Mouse (Mus musculus): ENCODE data around the gene Suds3. TPM values are rescaled to one million over a fixed set of nuclear protein-coding genes. Genes with fewer than 3 reads are reported as not detected.

The Suds3 gene
- total RNA-seq, 2 experiments from 2014 or later = 70.7 to 72.4 TPM

DNA sequence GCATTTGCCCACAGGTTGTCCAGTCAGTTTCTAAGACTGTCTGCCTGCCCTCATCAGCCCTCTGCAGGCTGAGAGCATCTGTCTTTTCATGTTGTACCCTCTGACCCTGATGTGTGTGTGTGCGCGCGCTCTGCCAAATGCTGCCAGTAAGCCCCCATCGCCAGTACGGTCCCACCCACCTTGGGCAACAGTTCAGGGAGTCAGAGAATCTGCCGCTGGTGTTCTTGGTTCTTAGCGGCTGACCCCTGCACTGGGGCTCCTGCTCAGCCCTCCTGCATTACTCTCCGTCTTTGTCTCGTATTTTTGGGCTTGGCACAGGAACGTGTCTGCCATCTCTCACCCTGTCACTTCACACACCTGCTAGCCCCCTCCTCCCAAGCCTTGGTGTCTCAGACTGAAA, 21.1 kb upstream of the Suds3 start:
- no peak for DNase-seq
- intact Hi-C loops (cut with DNase I) = no loop called here

DNA sequence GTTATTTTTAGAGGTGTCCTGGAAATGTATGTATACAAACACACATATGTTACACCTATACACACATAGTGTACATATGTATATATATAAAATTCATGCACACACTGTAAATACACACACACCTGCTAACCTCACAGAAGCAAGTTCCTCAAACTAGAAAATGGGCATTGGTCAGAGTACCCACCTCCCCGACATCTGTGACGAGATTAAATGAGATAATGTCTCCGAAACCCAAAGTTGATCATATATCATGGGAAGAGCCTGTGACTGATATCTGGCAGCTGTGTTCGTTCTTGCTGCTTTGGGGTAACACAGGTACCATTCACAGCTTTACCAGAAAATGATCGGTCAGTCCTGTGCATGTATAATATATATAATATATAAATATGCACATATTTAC, 20.7 kb upstream of the Suds3 start:
- DNase-seq = no peak
- intact Hi-C loops (cut with DNase I) = no loop called here

DNA sequence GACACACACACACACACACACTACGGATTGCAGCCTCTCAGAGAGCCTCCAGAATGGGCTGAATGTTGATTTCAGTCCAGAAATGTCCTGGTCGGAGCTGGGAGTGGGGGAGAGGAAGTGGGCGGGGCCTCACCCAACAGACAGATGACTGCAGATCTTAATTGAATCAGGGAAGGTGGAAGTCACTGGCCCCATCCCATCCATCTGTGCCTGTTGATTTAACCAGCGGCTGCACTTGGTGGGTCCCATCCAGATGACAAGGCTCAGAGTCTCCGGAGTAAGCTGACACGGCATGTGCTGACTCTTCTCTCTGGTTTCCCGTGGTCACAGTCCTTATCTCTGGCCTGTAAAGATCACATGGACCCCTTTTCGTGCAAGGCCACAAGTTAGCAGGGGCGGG, 20.0 kb upstream of the Suds3 start:
- DNase-seq = no peak
- intact Hi-C loops (cut with DNase I) = no loop called here

DNA sequence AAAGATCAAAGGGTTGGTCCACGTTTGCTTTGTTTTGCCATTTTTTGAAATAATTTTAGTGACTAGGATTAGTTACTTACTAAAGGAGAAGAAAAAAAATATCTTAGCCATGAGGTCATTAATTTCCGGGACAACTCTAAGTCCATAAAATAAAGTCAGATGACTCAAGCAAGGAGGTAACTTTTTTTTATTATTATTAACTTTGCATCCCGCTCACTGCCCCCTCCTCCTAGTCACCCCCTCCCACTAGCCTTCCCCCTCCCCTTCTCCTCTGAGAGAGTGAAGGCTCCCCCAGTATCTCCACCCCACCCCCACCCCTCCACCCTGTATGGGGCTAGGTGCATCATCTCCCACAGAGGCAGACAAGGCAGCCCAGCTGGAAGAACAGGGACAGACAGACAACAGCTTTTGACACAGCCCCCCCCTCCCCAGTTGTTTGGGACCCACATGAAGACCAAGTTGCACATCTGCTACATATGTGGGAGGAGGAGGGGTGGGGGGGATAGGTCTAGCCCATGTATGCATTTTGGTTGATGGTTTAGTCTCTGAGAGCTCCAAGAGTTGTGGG, 19.1 kb upstream of the Suds3 start:
- no peak for DNase-seq
- intact Hi-C loops (cut with DNase I) = no loop called here

DNA sequence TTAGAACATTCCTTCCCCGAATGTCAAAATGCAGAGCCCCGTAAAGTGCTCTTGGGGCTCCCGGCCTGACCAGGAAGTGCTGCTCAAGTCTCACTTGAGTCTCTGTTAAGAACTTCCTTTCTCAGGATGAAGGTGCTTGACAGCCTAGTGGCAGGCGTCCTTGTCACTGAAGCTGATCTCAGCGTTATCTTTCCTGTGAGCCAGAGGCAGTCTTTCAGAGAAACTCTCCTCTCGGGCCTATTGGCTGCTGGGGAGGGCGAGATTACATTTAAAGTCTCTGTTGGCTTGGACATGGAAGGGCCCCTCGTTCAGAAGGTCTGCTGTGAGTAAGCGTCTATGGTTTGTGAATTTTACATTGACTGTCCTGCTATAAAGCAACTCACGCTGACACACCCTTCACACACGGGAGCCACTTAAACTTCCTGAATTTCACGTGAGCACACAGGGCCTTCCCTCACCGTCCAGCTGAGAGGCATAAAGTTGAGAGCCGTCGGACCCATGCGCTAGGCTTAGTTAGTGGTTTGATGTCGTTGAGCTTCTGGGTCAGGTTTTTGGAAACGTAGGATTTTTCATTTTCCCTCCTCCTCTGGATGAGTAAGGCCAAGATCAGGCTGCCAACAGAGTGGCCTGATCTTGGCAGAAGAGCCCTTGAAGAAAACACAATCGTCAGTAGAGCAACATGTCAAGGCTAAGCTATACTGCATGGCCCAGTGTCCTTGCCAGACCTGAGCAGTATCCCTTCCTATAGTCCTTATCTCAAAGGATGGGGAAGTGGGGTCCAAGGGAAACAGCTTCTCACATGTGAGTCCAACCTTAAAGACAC, 18.4 kb upstream of the Suds3 start:
- intact Hi-C loops (cut with DNase I) = no loop called here
- no peak for DNase-seq

DNA sequence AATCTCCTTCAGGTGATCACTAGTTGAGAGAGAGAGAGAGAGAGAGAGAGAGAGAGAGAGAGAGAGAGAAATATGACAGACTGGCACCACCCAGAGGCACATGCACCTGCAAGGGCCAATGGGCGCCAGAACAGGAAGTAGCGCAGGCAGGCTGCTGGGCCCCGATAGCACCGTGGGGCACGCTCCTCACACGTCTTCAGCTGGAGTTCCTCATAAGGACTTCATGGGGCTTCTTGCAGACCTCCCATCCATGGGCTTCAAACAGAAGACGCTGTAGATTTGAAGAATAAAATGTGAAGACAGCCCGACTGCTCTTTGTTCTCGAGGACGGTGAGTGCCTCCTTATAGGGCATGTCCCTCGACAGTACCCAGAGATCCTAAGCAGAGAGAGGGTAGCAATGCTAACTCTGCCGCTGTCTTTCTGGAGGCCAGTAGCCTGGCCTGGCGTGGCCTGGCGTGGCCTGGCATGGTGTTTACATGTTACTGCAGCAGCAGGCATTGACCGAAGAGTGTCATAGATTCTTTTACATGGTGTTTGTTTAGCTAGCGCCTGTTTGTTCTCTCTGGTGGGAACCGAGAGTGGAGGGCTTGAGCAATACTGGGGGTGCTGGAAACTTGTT, 17.6 kb upstream of the Suds3 start:
- intact Hi-C loops (cut with DNase I) = no loop called here
- no peak for DNase-seq

DNA sequence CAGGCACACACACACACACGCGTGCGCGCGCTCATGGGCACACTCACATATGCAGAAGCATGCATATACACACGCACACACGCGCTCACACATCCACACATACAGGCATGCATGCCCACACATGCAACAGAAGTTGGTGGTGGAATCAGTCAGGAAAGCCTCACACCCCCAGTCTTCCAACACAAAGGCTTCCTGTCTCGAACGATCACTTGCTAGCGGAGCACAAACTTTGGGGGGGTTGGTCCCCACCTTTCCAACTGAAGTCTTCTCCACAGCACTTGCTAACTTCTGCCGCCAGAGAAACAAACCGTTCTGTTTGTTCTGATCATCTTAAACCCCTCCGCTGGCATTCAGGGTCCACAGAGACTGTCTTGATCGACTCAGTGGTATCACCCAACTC, 14.8 kb upstream of the Suds3 start:
- intact Hi-C loops (cut with DNase I) = no loop called here

DNA sequence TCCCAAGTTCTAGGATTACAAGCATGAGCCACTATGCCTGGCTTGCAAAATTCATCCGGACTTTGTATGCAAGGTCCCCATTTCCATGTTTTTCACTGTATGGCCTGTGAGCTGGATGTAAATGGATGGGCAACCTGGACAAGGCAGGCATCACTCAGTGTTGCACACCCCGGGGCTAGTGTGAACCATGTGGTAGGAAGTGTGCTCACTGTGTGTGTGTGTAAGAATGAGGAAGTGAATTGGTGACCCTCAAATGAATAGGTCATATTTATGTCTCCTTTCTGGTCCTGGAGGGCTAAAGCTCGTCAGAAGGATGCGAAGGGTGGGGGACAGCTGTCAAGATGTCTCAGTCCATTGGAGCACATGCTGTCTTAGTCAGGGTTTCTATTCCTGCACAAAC, 11.1 kb upstream of the Suds3 start:
- DNase-seq = no peak
- intact Hi-C loops (cut with DNase I) = no loop called here

More for the DNA sequence above, 14.8 kb upstream of the Suds3 start:
- DNase-seq = no peak

DNA sequence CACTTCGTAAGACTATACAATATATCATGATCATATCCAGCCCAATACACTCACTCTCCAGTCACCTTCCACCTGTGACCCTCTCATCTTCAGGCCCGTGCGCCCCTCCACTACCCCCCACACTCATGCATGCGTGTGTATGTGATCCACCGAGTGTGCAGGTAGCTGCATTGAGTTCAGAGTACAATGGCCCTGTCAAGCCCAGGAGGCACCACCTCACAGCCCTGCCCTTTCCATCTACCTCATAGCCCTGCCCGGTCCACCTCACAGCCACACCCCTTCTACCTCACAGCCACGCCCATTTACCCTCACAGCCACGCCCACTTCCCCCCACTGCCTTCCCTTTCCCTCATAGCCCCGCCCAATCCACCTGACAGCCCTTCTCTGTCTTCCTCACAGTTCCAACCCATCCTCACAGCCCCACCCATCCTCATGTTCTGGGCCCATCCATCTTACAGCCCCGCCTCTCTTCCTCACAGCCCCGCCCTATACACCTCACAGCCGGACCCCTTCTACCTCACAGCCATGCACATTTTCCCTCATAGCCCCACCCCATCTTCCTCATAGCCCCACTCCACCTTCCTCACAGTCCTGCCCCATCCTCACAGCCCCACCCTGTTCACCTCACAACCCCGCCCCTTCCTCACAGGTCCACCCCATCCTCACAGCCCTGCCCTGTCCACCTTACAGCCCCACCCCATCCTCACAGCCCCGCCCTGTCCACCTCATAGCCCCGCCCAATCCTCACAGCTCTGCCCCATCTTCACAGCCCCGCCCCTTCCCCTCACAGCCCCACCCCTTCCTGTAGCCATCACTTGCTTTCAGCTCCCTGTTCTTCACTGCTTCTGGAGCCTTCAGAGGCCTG, 9.8 kb upstream of the Suds3 start:
- intact Hi-C loops (cut with DNase I) = no loop called here

DNA sequence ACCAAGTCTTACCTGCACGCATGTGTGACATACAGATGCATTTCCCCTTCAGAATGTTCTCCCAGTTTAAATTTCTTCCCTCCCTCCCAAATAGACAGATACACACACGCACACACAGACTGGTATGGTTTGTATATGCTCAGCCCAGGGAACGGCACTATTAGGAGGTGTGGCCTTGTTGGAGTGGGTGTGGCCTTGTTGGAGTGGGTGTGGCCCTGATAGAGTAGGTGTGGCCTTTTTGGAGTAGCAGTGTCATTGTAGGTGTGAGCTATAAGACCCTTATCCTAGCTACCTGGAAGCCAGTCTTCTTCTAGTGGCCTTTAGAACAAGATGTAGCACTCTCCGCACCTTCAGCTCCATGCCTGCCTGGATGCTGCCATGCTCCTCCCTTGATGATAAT, 7.9 kb upstream of the Suds3 start:
- no peak for DNase-seq
- intact Hi-C loops (cut with DNase I) = loop anchor here (5.0 kb wide), 1 partner anchor 373 kb away; no protein-coding TSS in a partner anchor

More for the DNA sequence above, 9.8 kb upstream of the Suds3 start:
- no peak for DNase-seq

DNA sequence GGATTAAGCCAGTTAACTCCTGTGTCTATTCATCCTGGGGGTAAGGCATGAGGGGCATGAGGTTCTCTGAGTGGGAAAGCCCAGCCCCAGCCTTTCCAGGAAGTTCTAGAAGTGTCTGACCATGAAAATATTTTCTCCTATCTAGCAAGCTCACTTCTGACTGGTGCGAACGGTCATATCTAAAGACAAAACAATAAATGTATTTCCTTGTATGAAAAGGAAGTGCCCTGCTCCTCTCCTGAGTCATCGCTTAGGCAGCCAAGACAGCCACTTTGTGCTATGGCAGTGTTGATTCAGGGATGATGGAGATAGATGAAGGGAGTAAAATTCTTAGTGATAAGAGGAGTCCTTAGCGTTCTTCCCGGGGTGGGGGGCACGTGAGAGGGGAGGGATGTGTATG, 7.2 kb upstream of the Suds3 start:
- no peak for DNase-seq
- intact Hi-C loops (cut with DNase I) = loop anchor here (5.0 kb wide), 1 partner anchor 374 kb away; no protein-coding TSS in a partner anchor

DNA sequence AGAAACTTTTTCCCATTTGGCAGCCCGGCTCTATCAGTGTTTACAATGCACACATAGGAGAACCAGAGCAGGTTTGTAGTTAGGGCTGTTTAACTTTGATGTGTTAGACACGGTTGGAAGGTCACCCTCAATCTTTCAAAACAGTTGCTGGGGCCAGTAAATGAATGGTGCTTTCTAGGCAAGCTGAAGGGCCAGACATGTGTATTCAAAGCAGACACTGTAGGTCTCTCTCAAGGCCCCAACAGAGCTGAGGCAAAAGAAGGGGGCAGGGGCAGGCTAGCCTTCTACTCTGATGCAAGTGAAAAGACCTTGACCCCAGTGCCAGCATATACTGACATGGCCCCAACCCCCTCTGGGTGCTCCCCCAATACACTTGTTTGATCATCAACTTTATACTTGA, 5.7 kb upstream of the Suds3 start:
- intact Hi-C loops (cut with DNase I) = loop anchor here (5.0 kb wide), 1 partner anchor 376 kb away; no protein-coding TSS in a partner anchor
- DNase-seq = no peak

DNA sequence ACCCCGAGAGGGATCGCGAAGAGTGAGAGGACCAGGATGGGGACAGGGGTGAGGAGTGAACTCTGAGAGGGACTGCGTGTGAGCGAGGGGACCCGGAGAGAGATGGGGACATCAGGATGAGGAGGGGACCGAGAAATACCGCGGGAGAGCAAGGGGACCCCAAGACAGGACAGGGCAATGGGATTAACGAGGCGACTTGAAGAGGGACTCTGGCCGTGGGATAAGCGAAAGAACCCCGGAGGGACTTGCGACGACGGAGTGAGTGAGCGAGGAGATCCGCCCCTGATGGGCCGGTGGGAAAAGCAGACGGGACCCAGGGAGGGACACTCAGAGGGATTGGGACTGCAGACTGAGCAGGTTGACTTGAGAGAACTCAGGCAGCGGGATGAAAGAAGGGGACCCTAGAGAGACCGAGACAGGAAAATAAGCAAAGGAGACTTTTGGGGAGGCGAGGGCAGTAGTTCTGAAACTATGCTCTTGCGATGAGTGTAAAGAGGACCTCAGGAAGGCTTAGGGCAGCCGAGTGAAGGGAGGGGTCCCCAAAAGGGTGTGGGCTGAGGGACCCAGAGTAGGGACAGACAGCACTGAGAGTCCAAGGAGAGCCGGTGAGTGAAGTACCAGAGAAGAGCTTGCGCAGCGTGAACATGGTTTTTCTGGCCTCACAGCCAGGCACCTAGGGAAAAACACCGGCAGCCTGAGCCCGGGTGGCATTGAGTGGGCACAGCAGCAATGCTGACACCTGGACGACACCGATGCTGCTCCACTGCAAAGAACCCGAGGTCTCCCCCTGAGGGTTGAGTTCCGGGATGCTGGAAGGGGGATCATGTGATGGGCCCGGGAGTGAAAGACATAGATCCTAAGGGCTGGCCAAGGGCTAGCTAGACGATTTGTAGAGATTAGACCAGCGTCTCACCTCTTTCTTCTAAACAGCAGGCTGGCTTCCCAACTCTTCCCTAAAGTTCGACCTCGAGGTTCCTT, 4.9 kb upstream of the Suds3 start:
- DNase-seq = no peak

DNA sequence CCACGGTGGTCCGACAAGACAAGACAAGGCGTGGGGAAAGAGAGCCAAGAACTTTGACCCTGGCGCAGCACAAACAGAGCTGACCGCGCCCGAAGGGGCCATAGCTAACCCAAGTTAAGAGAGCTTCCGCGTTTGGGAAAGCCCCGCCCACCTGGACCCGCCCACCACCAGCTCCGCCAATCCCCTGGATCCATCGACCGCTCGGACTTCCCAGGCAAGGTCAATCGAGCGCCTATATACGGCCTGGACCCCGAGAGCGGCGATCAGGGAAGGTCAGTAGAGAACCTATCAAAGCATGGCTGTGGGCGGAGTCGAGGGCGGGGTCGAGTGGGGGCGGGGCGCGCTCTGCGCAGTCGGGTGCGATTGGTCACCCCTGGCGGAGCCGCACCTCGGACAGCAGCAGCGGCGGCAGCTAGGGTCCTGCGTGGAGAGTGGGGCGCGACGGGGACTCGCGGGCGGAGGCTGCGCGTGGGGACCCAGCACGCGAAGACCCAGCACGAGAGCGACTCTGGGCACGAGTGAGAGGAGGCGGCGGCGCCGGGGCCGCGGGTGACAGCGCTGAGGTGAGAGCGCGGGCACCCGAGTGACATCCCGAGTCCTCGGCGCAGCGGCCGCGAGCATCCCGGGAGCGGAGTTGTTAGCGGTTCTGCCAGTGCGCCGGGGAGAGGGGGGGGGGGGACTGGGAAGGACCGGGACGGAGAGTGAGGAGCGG, 4.0 kb upstream of the Suds3 start, which contains the start of gene Taok3:
TSS of gene Taok3 (plus strand) at position 353 of the 712 bp plus-strand sequence.
- peak; percentile 98 to 99 for DNase-seq
- intact Hi-C loops (cut with DNase I) = loop anchor here (5.0 to 10.0 kb wide), 5 partner anchors 47 to 377 kb away; partner anchors contain the start of genes Pebp1 and Rfc5

More for the DNA sequence above, 4.9 kb upstream of the Suds3 start:
- intact Hi-C loops (cut with DNase I) = loop anchor here (5.0 kb wide), 1 partner anchor 377 kb away; no protein-coding TSS in a partner anchor

DNA sequence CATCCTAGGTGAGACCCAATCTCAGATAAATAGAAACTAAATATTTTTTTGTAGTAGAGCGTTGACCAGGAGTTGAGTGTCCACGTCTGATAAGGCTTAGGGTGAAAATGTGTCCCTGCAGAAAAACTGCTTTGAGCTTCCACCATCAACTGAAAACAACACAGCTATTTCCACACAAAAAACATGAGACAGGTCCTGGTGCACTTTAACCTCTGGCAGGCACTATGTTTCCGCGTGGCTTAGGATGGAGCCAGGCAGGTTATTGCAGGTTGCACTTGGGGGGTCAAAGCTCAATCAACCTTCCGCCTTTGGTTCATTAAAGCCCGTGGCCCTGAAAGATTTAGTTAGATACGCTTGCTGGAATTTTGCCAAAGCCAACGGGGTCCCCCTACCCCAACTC, 2.9 kb upstream of the Suds3 start:
- intact Hi-C loops (cut with DNase I) = loop anchor here (5.0 to 10.0 kb wide), 4 partner anchors 48 to 266 kb away; partner anchors contain the start of genes Pebp1 and Rfc5
- DNase-seq = no peak

DNA sequence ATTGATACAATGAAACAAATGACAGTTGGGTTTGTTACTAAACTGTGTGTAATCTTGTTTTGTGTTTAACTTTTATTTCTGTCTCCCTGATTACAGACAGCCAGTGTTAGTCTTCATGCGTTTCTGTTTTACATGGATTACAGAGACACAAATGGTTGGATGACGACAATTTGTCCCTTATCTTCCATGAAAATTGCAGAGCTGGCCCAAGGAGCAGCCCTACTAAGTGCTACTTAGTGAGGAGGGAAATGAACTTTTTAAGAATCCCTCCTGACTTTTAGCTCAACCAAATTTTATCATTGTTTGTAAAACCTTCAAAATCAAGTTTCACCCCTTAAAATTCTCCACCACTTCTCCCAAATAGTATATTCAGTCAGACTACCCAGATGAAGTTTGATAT, 2.3 kb upstream of the Suds3 start:
- DNase-seq = no peak
- intact Hi-C loops (cut with DNase I) = loop anchor here (5.0 to 10.0 kb wide), 4 partner anchors 49 to 267 kb away; partner anchors contain the start of genes Pebp1 and Rfc5

DNA sequence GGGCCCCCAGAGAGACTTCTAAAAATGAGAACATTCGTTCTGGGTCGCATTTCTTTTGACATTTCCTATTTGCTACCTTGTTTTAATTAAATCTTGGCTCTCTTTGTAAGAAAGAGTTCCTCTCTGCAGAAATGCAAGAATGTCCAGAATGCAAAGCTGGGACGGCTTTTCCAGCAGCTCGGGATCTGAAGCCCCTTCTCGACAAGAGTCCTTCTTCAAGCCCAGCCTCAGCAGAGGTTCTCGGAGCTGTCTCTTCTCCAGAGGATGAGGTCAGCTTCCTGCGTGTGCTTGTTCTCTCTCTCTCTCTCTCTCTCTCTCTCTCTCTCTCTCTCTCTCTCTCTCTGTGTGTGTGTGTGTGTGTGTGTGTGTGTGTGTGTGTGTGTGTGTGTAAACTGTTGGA, 1.8 kb upstream of the Suds3 start:
- DNase-seq = peak in 1 of 2 experiments; percentile 26

DNA sequence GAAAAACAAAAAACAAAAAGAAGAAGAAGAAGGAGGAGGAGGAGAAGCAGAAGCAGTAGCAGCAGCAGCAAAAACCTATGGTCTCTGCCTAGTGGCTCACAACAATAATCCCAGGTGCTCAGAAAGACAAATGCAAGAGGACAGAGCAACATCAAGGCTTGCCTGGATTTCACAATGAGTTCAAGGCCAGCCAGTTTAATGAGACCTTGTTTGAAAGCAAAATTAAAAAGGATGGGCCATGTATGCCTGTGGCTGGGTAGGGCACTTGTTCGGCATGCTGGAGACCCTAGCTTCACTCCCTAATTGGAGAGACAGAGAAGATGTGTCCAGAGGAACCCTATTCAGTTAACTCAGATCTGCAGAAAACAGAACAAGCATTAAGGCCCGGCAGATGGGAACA, 1.3 kb upstream of the Suds3 start:
- intact Hi-C loops (cut with DNase I) = loop anchor here (5.0 to 10.0 kb wide), 4 partner anchors 50 to 268 kb away; partner anchors contain the start of genes Pebp1 and Rfc5
- no peak for DNase-seq

More for the DNA sequence above, 1.8 kb upstream of the Suds3 start:
- intact Hi-C loops (cut with DNase I) = loop anchor here (5.0 to 10.0 kb wide), 4 partner anchors 50 to 267 kb away; partner anchors contain the start of genes Pebp1 and Rfc5

Measured in gastrocnemius, postnatal 36 days (tissue).